Mouse (Mus musculus) liver, adult (tissue): ENCODE data around the gene 2300003K06Rik.
"Not testable (repeated sequence)": the region's sequence is repeated elsewhere in the genome, so short reads cannot be mapped to it uniquely, and the experiment has no call there.

ENCODE experiments used
- GATA4 ChIP-seq: IDR thresholded peaks from 2 replicates; pipeline ENCODE4 v1.6.1; 2014; ENCODE audit warnings: mild to moderate bottlenecking, low read length; ENCODE audit not compliant: insufficient replicate concordance

2300003K06Rik gene

GRCm38 (mm10) chr11:99837966-99838365 is at the start of gene 2300003K06Rik:
TSS of gene 2300003K06Rik (minus strand) at chr11:99838066.
- no peak for TF ChIP-seq GATA4

GRCm38 (mm10) chr11:99878887-99879286 is 41.0 kb upstream of the 2300003K06Rik start, which contains the start of gene Gm11567:
TSS of gene Gm11567 (plus strand) at chr11:99879187.
- TF ChIP-seq GATA4, result not testable (repeated sequence)

GRCm38 (mm10) chr11:99873089-99873488 is 35.2 kb upstream of the 2300003K06Rik start, which contains the start of gene Krtap9-1:
TSS of gene Krtap9-1 (plus strand) at chr11:99873389.
- TF ChIP-seq GATA4, result not testable (repeated sequence)

- not testable (repeated sequence) for TF ChIP-seq GATA4
Measured at GRCm38 (mm10) chr11:99864176-99864575, 26.3 kb upstream of the 2300003K06Rik start, which contains the start of gene Gm11559. TSS of gene Gm11559 (plus strand) at chr11:99864476.

- TF ChIP-seq GATA4, result no peak
Measured at GRCm38 (mm10) chr11:99858761-99859160, 20.9 kb upstream of the 2300003K06Rik start.

GRCm38 (mm10) chr11:99857617-99858016 is 19.8 kb upstream of the 2300003K06Rik start, which contains the start of gene Gm11568:
TSS of gene Gm11568 (plus strand) at chr11:99857917.
- TF ChIP-seq GATA4, result no peak

- TF ChIP-seq GATA4, result no peak
Measured at GRCm38 (mm10) chr11:99854121-99854520, 16.3 kb upstream of the 2300003K06Rik start.

GRCm38 (mm10) chr11:99851508-99851907 is 13.6 kb upstream of the 2300003K06Rik start, which contains the start of gene Krtap4-16:
TSS of gene Krtap4-16 (minus strand) at chr11:99851608.
- no peak for TF ChIP-seq GATA4

GRCm38 (mm10) chr11:99846746-99847145 is 8.9 kb upstream of the 2300003K06Rik start:
- no peak for TF ChIP-seq GATA4

- no peak for TF ChIP-seq GATA4
Measured at GRCm38 (mm10) chr11:99842185-99842584, 4.3 kb upstream of the 2300003K06Rik start.

- not testable (repeated sequence) for TF ChIP-seq GATA4
Measured at GRCm38 (mm10) chr11:99815566-99815965, 22.3 kb downstream of the 2300003K06Rik start, which contains the start of gene Gm11564. TSS of gene Gm11564 (minus strand) at chr11:99815666.

GRCm38 (mm10) chr11:99809792-99810191 is 28.1 kb downstream of the 2300003K06Rik start, which contains the start of gene Krtap4-13:
TSS of gene Krtap4-13 (minus strand) at chr11:99809892.
- TF ChIP-seq GATA4, result not testable (repeated sequence)

GRCm38 (mm10) chr11:99804346-99804745 is 33.5 kb downstream of the 2300003K06Rik start, which contains the start of gene Gm11554:
TSS of gene Gm11554 (minus strand) at chr11:99804446.
- TF ChIP-seq GATA4, result not testable (repeated sequence)

- TF ChIP-seq GATA4, result not testable (repeated sequence)
Measured at GRCm38 (mm10) chr11:99798832-99799231, 39.0 kb downstream of the 2300003K06Rik start, which contains the start of gene Gm11569. TSS of gene Gm11569 (minus strand) at chr11:99798932.

GRCm38 (mm10) chr11:99793367-99793766 is 44.5 kb downstream of the 2300003K06Rik start, which contains the start of gene Gm11596:
TSS of gene Gm11596 (minus strand) at chr11:99793467.
- TF ChIP-seq GATA4, result no peak
